Mouse (Mus musculus) v-Abl transformed pro-B cells (cell line): ENCODE results near the gene Blm.
"Not testable (repeated sequence)": the region's sequence is repeated elsewhere in the genome, so short reads cannot be mapped to it uniquely, and the experiment has no call there.

Experiments used
- in situ Hi-C, 2 experiments: fragments of 400-800 bp; cut with MboI; formaldehyde crosslinking; loops; one replicate each; pipeline ENCODE4 v1.15.1; 2025; ENCODE audit not compliant: unreplicated experiment in 2 of 2

Blm gene

GRCm38 (mm10) chr7:80542139-80542831 lies 7.4 kb upstream of the Blm start:
- in situ Hi-C loops = no loop called here

GRCm38 (mm10) chr7:80539581-80539980 lies 4.7 kb upstream of the Blm start:
- in situ Hi-C loops = no loop called here

GRCm38 (mm10) chr7:80534291-80535008 lies 469 bp downstream of the Blm start:
- in situ Hi-C loops = no loop called here

- in situ Hi-C loops = no loop called here
Observed at GRCm38 (mm10) chr7:80531087-80531486, 3.8 kb downstream of the Blm start.

GRCm38 (mm10) chr7:80530646-80531045 lies 4.3 kb downstream of the Blm start:
- in situ Hi-C loops = no loop called here

- in situ Hi-C loops = no loop called here
Observed at GRCm38 (mm10) chr7:80526698-80527097, 8.2 kb downstream of the Blm start.

GRCm38 (mm10) chr7:80512408-80513085 lies 22.4 kb downstream of the Blm start:
- in situ Hi-C loops = no loop called here

- in situ Hi-C loops = not testable (repeated sequence)
Observed at GRCm38 (mm10) chr7:80507697-80508096, 27.2 kb downstream of the Blm start.

GRCm38 (mm10) chr7:80506007-80506406 lies 28.9 kb downstream of the Blm start:
- in situ Hi-C loops = no loop called here

GRCm38 (mm10) chr7:80504920-80505319 lies 30.0 kb downstream of the Blm start:
- in situ Hi-C loops = no loop called here

- in situ Hi-C loops = no loop called here
Observed at GRCm38 (mm10) chr7:80501006-80501405, 33.9 kb downstream of the Blm start.

- in situ Hi-C loops = no loop called here
Observed at GRCm38 (mm10) chr7:80500099-80500498, 34.8 kb downstream of the Blm start.

- in situ Hi-C loops = no loop called here
Observed at GRCm38 (mm10) chr7:80499190-80499962, 35.5 kb downstream of the Blm start.

GRCm38 (mm10) chr7:80496656-80497055 lies 38.3 kb downstream of the Blm start:
- in situ Hi-C loops = no loop called here

GRCm38 (mm10) chr7:80495210-80495609 lies 39.7 kb downstream of the Blm start:
- in situ Hi-C loops = no loop called here

GRCm38 (mm10) chr7:80491995-80492394 lies 42.9 kb downstream of the Blm start:
- in situ Hi-C loops = no loop called here

GRCm38 (mm10) chr7:80491086-80491485 lies 43.8 kb downstream of the Blm start:
- in situ Hi-C loops = no loop called here

- in situ Hi-C loops = no loop called here
Observed at GRCm38 (mm10) chr7:80490351-80490750, 44.6 kb downstream of the Blm start.

GRCm38 (mm10) chr7:80489445-80489844 lies 45.5 kb downstream of the Blm start:
- in situ Hi-C loops = no loop called here

GRCm38 (mm10) chr7:80487239-80487638 lies 47.7 kb downstream of the Blm start:
- in situ Hi-C loops = no loop called here

GRCm38 (mm10) chr7:80480097-80480496 lies 54.8 kb downstream of the Blm start:
- in situ Hi-C loops = no loop called here
